Mouse (Mus musculus) hindbrain, embryonic 15.5 days (tissue): ENCODE results near the gene Dop1b. TPM values are rescaled to one million over a fixed set of nuclear protein-coding genes. Genes with fewer than 3 reads are reported as not detected.

Experiments used
- ATAC-seq: fragments of 200-750 bp; cut with Nextera tagmentation; 2 replicates; pipeline ENCODE4 v1.8.0; 2017; ENCODE audit warnings: low read depth, moderate number of reproducible peaks, moderate TSS enrichment; ENCODE audit not compliant: low FRiP score
- H3K27ac ChIP-seq: fragments of 300-500 bp; sonication (generic); replicated peaks from 2 replicates; pipeline ENCODE4 v1.5.1; 2015; ENCODE audit warnings: mild to moderate bottlenecking, inconsistent platforms
- H3K27me3 ChIP-seq: fragments of 300-500 bp; sonication (generic); 2 replicates; pipeline ENCODE4 v1.6.1; 2015; ENCODE audit warnings: control low read depth, inconsistent platforms
- H3K36me3 ChIP-seq: fragments of 300-500 bp; sonication (generic); 2 replicates; pipeline ENCODE4 v1.6.1; 2015; ENCODE audit warnings: control low read depth, inconsistent platforms
- H3K4me1 ChIP-seq: fragments of 300-500 bp; sonication (generic); replicated peaks from 2 replicates; pipeline ENCODE4 v1.6.1; 2015; ENCODE audit warnings: control low read depth, inconsistent platforms
- H3K4me2 ChIP-seq: fragments of 300-500 bp; sonication (generic); 2 replicates; pipeline ENCODE4 v1.6.1; 2015; ENCODE audit warnings: moderate library complexity, mild to moderate bottlenecking, inconsistent platforms
- H3K4me3 ChIP-seq: fragments of 300-500 bp; sonication (generic); 2 replicates; pipeline ENCODE4 v1.5.1; 2015; ENCODE audit warnings: mild to moderate bottlenecking, inconsistent platforms
- H3K9ac ChIP-seq: fragments of 300-500 bp; sonication (generic); 2 replicates; pipeline ENCODE4 v1.6.1; 2015; ENCODE audit warnings: inconsistent platforms
- H3K9me3 ChIP-seq: fragments of 300-500 bp; sonication (generic); 2 replicates; pipeline ENCODE4 v1.6.1; 2016; ENCODE audit warnings: control low read depth, inconsistent platforms
- WGBS: fragments of 180-500 bp; shearing (Covaris S2); methylation state at CpG from one replicate; pipeline ENCODE4 v1.1.7; 2015; 5-methylcytosine and 5-hydroxymethylcytosine counted together
- polyA plus RNA-seq: library from polyadenylated mRNA; unstranded; fragments of >200 nt; fragmentation: Nextera tagmentation; extraction: Ambion mirVana; gene quantifications from 2 replicates; pipeline ENCODE4 v1.2.1, GENCODE M21; 2015

Dop1b gene
- polyA plus RNA-seq, 1 experiment from 2014 or later, result 40.1 TPM

DNA sequence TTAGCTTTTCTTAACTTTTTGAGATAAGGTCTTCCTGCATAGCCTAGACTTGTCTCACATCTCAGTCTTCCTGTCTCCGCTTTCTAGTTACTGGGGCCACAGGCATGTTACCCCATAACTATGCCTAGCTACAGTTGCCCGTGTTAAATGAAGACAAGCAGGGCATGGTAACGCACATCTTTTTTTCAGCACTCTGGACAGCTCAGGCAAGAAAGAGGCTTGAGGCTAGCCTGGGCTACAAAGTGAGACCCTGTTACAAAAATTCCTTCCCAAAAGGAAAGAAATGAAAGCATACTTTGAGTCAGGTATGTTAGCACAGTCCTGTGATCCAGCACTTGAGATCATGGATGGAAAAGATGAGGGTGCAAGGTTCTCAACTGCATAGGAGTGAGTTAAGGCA is 138.8 kb downstream of the Dop1b start:
- Histone ChIP-seq H3K9me3 (no peaks in the 10 kb centered on the region), H3K36me3 (peaks cover 72% of the 10 kb centered on the region), H3K27ac (no peak overlapping the region), H3K9ac (no peak overlapping the region), H3K4me3 (no peak overlapping the region), H3K4me1 (no peaks in the 10 kb centered on the region), H3K4me2 (no peak overlapping the region), H3K27me3 (no peaks in the 10 kb centered on the region)
- ATAC-seq, result no peak
- WGBS, result 96% methylated on average over 3 of the region's 3 CpGs

DNA sequence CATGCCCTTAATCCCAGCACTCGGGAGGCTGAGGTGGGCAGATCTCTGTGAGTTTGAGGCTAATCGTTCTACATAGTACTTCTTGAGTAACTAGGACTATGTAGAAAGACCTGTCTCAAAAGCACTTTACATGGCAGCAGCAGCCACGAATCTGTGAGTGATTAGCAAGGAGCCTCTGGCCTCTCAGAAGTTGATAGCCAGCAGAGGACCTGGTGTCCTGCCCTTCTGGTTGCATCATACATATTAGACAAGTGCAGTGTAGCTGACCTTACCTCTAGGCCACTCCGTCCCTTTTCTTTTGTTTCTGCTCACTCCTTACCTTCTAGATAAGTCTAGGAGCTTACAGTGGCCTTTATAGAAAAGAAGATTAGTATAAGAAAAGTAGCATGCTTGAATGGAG is 148.3 kb downstream of the Dop1b start:
- ATAC-seq, result no peak
- Histone ChIP-seq H3K4me2 (no peak overlapping the region), H3K9ac (no peak overlapping the region), H3K4me3 (no peak overlapping the region), H3K27me3 (no peaks in the 10 kb centered on the region), H3K9me3 (no peaks in the 10 kb centered on the region), H3K36me3 (peaks cover 57% of the 10 kb centered on the region), H3K4me1 (no peaks in the 10 kb centered on the region), H3K27ac (no peak overlapping the region)
- 94% methylated on average over 4 of the region's 4 CpGs for WGBS

Other genes with a start within 250 kb of the Dop1b start
- gene Setd4, start 107.8 kb upstream of the Dop1b start, polyA plus RNA-seq, result 14.8 and 18.9 TPM in 2 replicates
- 142 and 146 TPM in 2 replicates for gene Cbr1, start 106.1 kb upstream of the Dop1b start, polyA plus RNA-seq
- gene Gm5678, start 83.8 kb upstream of the Dop1b start, polyA plus RNA-seq, result not detected in 2 replicates
- 2.2 TPM in 2 replicates for gene Cbr3, start 28.7 kb upstream of the Dop1b start, polyA plus RNA-seq
- 29.4 and 29.9 TPM in 2 replicates for gene Morc3, start 120.2 kb downstream of the Dop1b start, polyA plus RNA-seq
- gene Chaf1b, start 172.0 kb downstream of the Dop1b start, polyA plus RNA-seq, result 19.9 and 20.1 TPM in 2 replicates